Mouse (Mus musculus) liver, adult 2 months (tissue): ENCODE data around the gene Klf7. TPM values are rescaled to one million over a fixed set of nuclear protein-coding genes. Genes with fewer than 3 reads are reported as not detected.

Experiments
- DNase-seq: peaks from one replicate; pipeline ENCODE4 v3.0.0-alpha.2; 2011; ENCODE audit warnings: low read depth, low spot score; ENCODE audit errors: extremely low read depth
- H3K27ac ChIP-seq: fragments of 200-500 bp; replicated peaks from 2 replicates; pipeline ENCODE4 v1.5.1; 2012; ENCODE audit warnings: low read depth, mild to moderate bottlenecking, control low read depth, inconsistent platforms, low read length; ENCODE audit not compliant: insufficient read depth
- H3K27me3 ChIP-seq: fragments of 200-500 bp; 2 replicates; pipeline ENCODE4 v1.6.1; 2012; ENCODE audit warnings: mild to moderate bottlenecking, moderate library complexity, low read length, inconsistent platforms; ENCODE audit not compliant: control insufficient read depth, insufficient read depth
- H3K36me3 ChIP-seq: fragments of 200-500 bp; 2 replicates; pipeline ENCODE4 v1.6.1; 2012; ENCODE audit warnings: low read length, inconsistent platforms; ENCODE audit not compliant: control insufficient read depth, insufficient read depth
- H3K4me1 ChIP-seq: fragments of 200-500 bp; 2 replicates; pipeline ENCODE4 v1.6.1; 2011; ENCODE audit warnings: low read length; ENCODE audit not compliant: control insufficient read depth, insufficient read depth
- H3K4me3 ChIP-seq: fragments of 200-500 bp; 2 replicates; pipeline ENCODE4 v1.5.1; 2011; ENCODE audit warnings: low read depth, mild to moderate bottlenecking, control low read depth, low read length, moderate library complexity; ENCODE audit not compliant: insufficient read depth
- H3K79me2 ChIP-seq: fragments of 200-500 bp; 2 replicates; pipeline ENCODE4 v1.6.1; 2012; ENCODE audit warnings: inconsistent platforms, mild to moderate bottlenecking, low read length, moderate library complexity; ENCODE audit not compliant: control insufficient read depth, insufficient read depth
- H3K9ac ChIP-seq: fragments of 200-500 bp; 2 replicates; pipeline ENCODE4 v1.6.1; 2012; ENCODE audit warnings: low read depth, mild to moderate bottlenecking, control low read depth, inconsistent platforms, low read length
- CTCF ChIP-seq: fragments of 200-500 bp; IDR thresholded peaks from 2 replicates; pipeline ENCODE4 v1.5.1; 2011; ENCODE audit warnings: low read depth, low read length, control low read depth
- POLR2A ChIP-seq: fragments of 200-500 bp; IDR thresholded peaks from 2 replicates; pipeline ENCODE4 v1.6.1; 2011; ENCODE audit warnings: low read length, control low read depth; ENCODE audit not compliant: insufficient read depth; ENCODE audit errors: extremely low read depth
- whole genome bisulfite sequencing: fragments of 180-500 bp; shearing (Covaris S2); methylation state at CpG from one replicate; pipeline ENCODE4 v1.1.7; 2018; 5-methylcytosine and 5-hydroxymethylcytosine counted together
- polyA plus RNA-seq: library from polyadenylated mRNA; depleted of rRNA; stranded (reverse); fragments of >200 nt; gene quantifications from 2 replicates; pipeline ENCODE4 v1.2.3, GENCODE M21; 2012
- total RNA-seq: library from RNA; depleted of rRNA; stranded (reverse); fragments of >200 nt; gene quantifications from 2 replicates; pipeline ENCODE4 v1.2.3, GENCODE M21; 2014

Gene Klf7
- total and polyA plus RNA-seq, 2 experiments: 2.2 to 4.0 TPM

DNA sequence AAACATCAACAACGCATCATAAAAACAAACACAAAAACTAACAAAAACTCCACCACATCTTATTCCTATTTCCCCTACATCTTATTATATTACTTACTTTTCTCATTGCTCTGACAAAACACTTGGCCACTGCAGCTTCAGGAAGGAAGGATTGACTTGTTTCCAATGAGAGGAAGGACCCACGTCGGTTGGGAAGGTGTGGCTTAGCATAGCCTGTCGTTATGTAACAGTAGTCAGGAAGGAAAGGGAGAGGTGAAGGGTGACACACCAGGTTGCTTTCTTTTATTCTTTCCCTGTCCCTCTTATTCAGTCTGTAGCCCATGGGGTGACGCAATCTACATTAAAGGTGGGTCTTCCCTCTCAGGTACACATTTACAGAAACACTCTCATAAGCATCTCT is 129.6 kb downstream of the Klf7 start:
- Histone ChIP-seq H3K4me1 (no peaks in the 10 kb centered on the region), H3K27ac (no peak overlapping the region), H3K79me2 (no peaks in the 10 kb centered on the region), H3K4me3 (no peak overlapping the region), H3K9ac (no peak overlapping the region), H3K36me3 (no peaks in the 10 kb centered on the region), H3K27me3 (no peaks in the 10 kb centered on the region)
- WGBS: 69% methylated on average over 5 of the region's 5 CpGs
- DNase-seq: no peak
- TF ChIP-seq CTCF: no peak
- TF ChIP-seq POLR2A: no peak

DNA sequence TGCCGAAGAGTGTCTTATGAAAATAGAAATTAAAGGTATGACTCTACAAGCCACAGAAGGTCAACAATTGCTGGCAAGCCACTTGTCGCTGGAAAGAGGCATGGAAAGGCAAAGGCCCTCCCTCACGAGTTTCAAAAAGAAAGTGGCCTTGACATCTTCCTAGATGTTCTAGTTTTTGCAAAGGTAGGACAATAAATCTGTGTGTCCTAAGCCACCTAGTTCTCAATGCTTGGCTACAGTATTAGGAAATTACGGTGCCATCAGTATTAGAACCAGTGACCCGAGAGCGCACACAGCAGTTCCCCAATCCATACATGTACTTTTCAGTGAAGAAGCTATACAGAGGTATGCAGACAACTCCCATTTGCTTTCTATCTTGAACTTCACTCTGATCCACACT is 131.7 kb downstream of the Klf7 start:
- no peak overlapping the region for H3K9ac ChIP-seq
- no peak for DNase-seq
- H3K79me2 ChIP-seq: no peaks in the 10 kb centered on the region
- H3K4me3 ChIP-seq: no peak overlapping the region
- WGBS: 94% methylated on average over 6 of the region's 6 CpGs
- H3K27ac ChIP-seq: no peak overlapping the region
- TF ChIP-seq POLR2A (no peak), CTCF (no peak)
- H3K27me3 ChIP-seq: no peaks in the 10 kb centered on the region
- H3K36me3 ChIP-seq: no peaks in the 10 kb centered on the region
- no peaks in the 10 kb centered on the region for H3K4me1 ChIP-seq

GRCm38 (mm10) chr1:63980733-63981132 is 141.3 kb downstream of the Klf7 start:
- Histone ChIP-seq H3K9ac (no peak overlapping the region), H3K4me1 (no peaks in the 10 kb centered on the region), H3K27me3 (no peaks in the 10 kb centered on the region), H3K36me3 (no peaks in the 10 kb centered on the region), H3K79me2 (no peaks in the 10 kb centered on the region), H3K4me3 (no peak overlapping the region), H3K27ac (no peak overlapping the region)
- WGBS: 45% methylated on average over 2 of the region's 2 CpGs
- DNase-seq: no peak
- TF ChIP-seq POLR2A (no peak), CTCF (no peak)
